Mouse (Mus musculus) heart, postnatal 0 days (tissue): Measurements from ENCODE around the gene Gcn1l1.

Source experiments
- CTCF ChIP-seq: IDR thresholded peaks from 2 replicates; pipeline ENCODE4 v1.5.1; 2016; ENCODE audit warnings: antibody characterized with exemption, control low read depth, low read depth
- EP300 ChIP-seq: IDR thresholded peaks from 2 replicates; pipeline ENCODE4 v1.6.1; 2016; ENCODE audit warnings: antibody characterized with exemption, low read depth

GRCm38 (mm10) chr5:115581662-115582061 is 16.6 kb downstream of the Gcn1l1 start:
- no peak for TF ChIP-seq CTCF
- TF ChIP-seq EP300, result no peak
